Mouse (Mus musculus): ENCODE measurements at regions not wholly inside any gene's neighbourhood (a gene's known extent, or its start where the extent isn't known, plus 50 kb on each side); places are given as distances from the start of the nearest gene placed in this dataset.

GRCm38 (mm10) chr4:53951734-53952109 lies 125.9 kb downstream of the Tmem38b start:
- no peaks in the 10 kb centered on the region for H3K4me1 ChIP-seq (ENCODE audit: control insufficient read depth, insufficient read depth, low read length)
- no peaks in the 10 kb centered on the region for H3K27me3 ChIP-seq (replicated peaks; ENCODE audit: control insufficient read depth, insufficient read depth, low read length)
- H3K36me3 ChIP-seq (ENCODE audit: control insufficient read depth, insufficient read depth, low read length): no peaks in the 10 kb centered on the region
- H3K27ac ChIP-seq (ENCODE audit: low read length): peak overlapping the region; percentile 17; the same call in 1 of the 2 replicates
- H3K9ac ChIP-seq (ENCODE audit: low read depth, low read length): no peak overlapping the region
- 72% methylated on average over 5 of the region's 5 CpGs for WGBS
- no peaks in the 10 kb centered on the region for H3K9me3 ChIP-seq (ENCODE audit: control insufficient read depth, low read length)
- ATAC-seq: no peak
- H3K4me3 ChIP-seq (ENCODE audit: low read length): no peak overlapping the region
- no peak overlapping the region for H3K4me2 ChIP-seq (ENCODE audit: low read depth, low read length)

- no peaks in the 10 kb centered on the region for H3K4me1 ChIP-seq (ENCODE audit: control insufficient read depth, insufficient read depth, low read length)
- H3K9me3 ChIP-seq (ENCODE audit: control insufficient read depth, low read length): no peaks in the 10 kb centered on the region
- H3K4me2 ChIP-seq (ENCODE audit: low read depth, low read length): no peak overlapping the region
- no peaks in the 10 kb centered on the region for H3K27me3 ChIP-seq (replicated peaks; ENCODE audit: control insufficient read depth, insufficient read depth, low read length)
- H3K36me3 ChIP-seq (ENCODE audit: control insufficient read depth, insufficient read depth, low read length): no peaks in the 10 kb centered on the region
- H3K27ac ChIP-seq (ENCODE audit: low read length): no peak overlapping the region
- 11% methylated on average over 3 of the region's 3 CpGs for WGBS
- no peak for ATAC-seq
- no peak overlapping the region for H3K4me3 ChIP-seq (ENCODE audit: low read length)
- no peak overlapping the region for H3K9ac ChIP-seq (ENCODE audit: low read depth, low read length)
Observed at GRCm38 (mm10) chr4:53952288-53952687, 126.4 kb downstream of the Tmem38b start.

- H3K9ac ChIP-seq (ENCODE audit: low read depth, low read length): no peak overlapping the region
- WGBS: 81% methylated on average over 3 of the region's 3 CpGs
Observed at GRCm38 (mm10) chr4:53962458-53962857, 136.6 kb downstream of the Tmem38b start.

GRCm38 (mm10) chr4:53970461-53970860 lies 144.6 kb downstream of the Tmem38b start:
- Histone ChIP-seq H3K27me3 (replicated peaks; ENCODE audit: control insufficient read depth, insufficient read depth, low read length) (no peaks in the 10 kb centered on the region), H3K9ac (ENCODE audit: low read depth, low read length) (no peak overlapping the region), H3K4me2 (ENCODE audit: low read depth, low read length) (no peak overlapping the region), H3K36me3 (ENCODE audit: control insufficient read depth, insufficient read depth, low read length) (no peaks in the 10 kb centered on the region), H3K4me3 (ENCODE audit: low read length) (no peak overlapping the region), H3K4me1 (ENCODE audit: control insufficient read depth, insufficient read depth, low read length) (no peaks in the 10 kb centered on the region), H3K27ac (ENCODE audit: low read length) (no peak overlapping the region), H3K9me3 (ENCODE audit: control insufficient read depth, low read length) (no peaks in the 10 kb centered on the region; the same call in 1 of the 2 replicates)
- no peak for ATAC-seq

More at GRCm38 (mm10) chr4:53962458-53962857, 136.6 kb downstream of the Tmem38b start:
- no peak for ATAC-seq
- Histone ChIP-seq H3K27ac (ENCODE audit: low read length) (no peak overlapping the region), H3K4me1 (ENCODE audit: control insufficient read depth, insufficient read depth, low read length) (no peaks in the 10 kb centered on the region), H3K4me2 (ENCODE audit: low read depth, low read length) (no peak overlapping the region), H3K4me3 (ENCODE audit: low read length) (no peak overlapping the region), H3K36me3 (ENCODE audit: control insufficient read depth, insufficient read depth, low read length) (no peaks in the 10 kb centered on the region), H3K27me3 (replicated peaks; ENCODE audit: control insufficient read depth, insufficient read depth, low read length) (no peaks in the 10 kb centered on the region), H3K9me3 (ENCODE audit: control insufficient read depth, low read length) (no peaks in the 10 kb centered on the region)

GRCm38 (mm10) chr4:53970960-53971359 lies 145.1 kb downstream of the Tmem38b start:
- Histone ChIP-seq H3K4me3 (ENCODE audit: low read length) (no peak overlapping the region), H3K9me3 (ENCODE audit: control insufficient read depth, low read length) (no peaks in the 10 kb centered on the region; the same call in 1 of the 2 replicates), H3K27me3 (replicated peaks; ENCODE audit: control insufficient read depth, insufficient read depth, low read length) (no peaks in the 10 kb centered on the region), H3K9ac (ENCODE audit: low read depth, low read length) (no peak overlapping the region), H3K4me2 (ENCODE audit: low read depth, low read length) (no peak overlapping the region), H3K4me1 (ENCODE audit: control insufficient read depth, insufficient read depth, low read length) (no peaks in the 10 kb centered on the region), H3K27ac (ENCODE audit: low read length) (no peak overlapping the region), H3K36me3 (ENCODE audit: control insufficient read depth, insufficient read depth, low read length) (no peaks in the 10 kb centered on the region)
- WGBS: 94% methylated on average over 2 of the region's 2 CpGs
- no peak for ATAC-seq

GRCm38 (mm10) chr4:53976036-53976638 lies 150.3 kb downstream of the Tmem38b start:
- H3K27ac ChIP-seq (ENCODE audit: low read length): no peak overlapping the region
- no peaks in the 10 kb centered on the region for H3K9me3 ChIP-seq (ENCODE audit: control insufficient read depth, low read length)
- H3K9ac ChIP-seq (ENCODE audit: low read depth, low read length): no peak overlapping the region
- WGBS: 43% methylated on average over 12 of the region's 12 CpGs
- ATAC-seq: no peak
- no peaks in the 10 kb centered on the region for H3K36me3 ChIP-seq (ENCODE audit: control insufficient read depth, insufficient read depth, low read length)
- H3K27me3 ChIP-seq (replicated peaks; ENCODE audit: control insufficient read depth, insufficient read depth, low read length): no peaks in the 10 kb centered on the region
- no peaks in the 10 kb centered on the region for H3K4me1 ChIP-seq (ENCODE audit: control insufficient read depth, insufficient read depth, low read length)
- no peak overlapping the region for H3K4me3 ChIP-seq (ENCODE audit: low read length)
- H3K4me2 ChIP-seq (ENCODE audit: low read depth, low read length): no peak overlapping the region

GRCm38 (mm10) chr4:53986519-53987301 lies 160.9 kb downstream of the Tmem38b start:
- Histone ChIP-seq H3K36me3 (ENCODE audit: control insufficient read depth, insufficient read depth, low read length) (no peaks in the 10 kb centered on the region), H3K4me1 (ENCODE audit: control insufficient read depth, insufficient read depth, low read length) (no peaks in the 10 kb centered on the region), H3K9ac (ENCODE audit: low read depth, low read length) (no peak overlapping the region), H3K4me2 (ENCODE audit: low read depth, low read length) (no peak overlapping the region), H3K9me3 (ENCODE audit: control insufficient read depth, low read length) (no peaks in the 10 kb centered on the region), H3K4me3 (ENCODE audit: low read length) (no peak overlapping the region), H3K27me3 (replicated peaks; ENCODE audit: control insufficient read depth, insufficient read depth, low read length) (no peaks in the 10 kb centered on the region), H3K27ac (ENCODE audit: low read length) (no peak overlapping the region)
- 78% methylated on average over 8 of the region's 8 CpGs for WGBS
- no peak for ATAC-seq

- Histone ChIP-seq H3K4me2 (ENCODE audit: low read depth, low read length) (no peak overlapping the region), H3K9me3 (ENCODE audit: control insufficient read depth, low read length) (no peaks in the 10 kb centered on the region), H3K36me3 (ENCODE audit: control insufficient read depth, insufficient read depth, low read length) (no peaks in the 10 kb centered on the region), H3K27me3 (replicated peaks; ENCODE audit: control insufficient read depth, insufficient read depth, low read length) (no peaks in the 10 kb centered on the region), H3K9ac (ENCODE audit: low read depth, low read length) (no peak overlapping the region), H3K4me1 (ENCODE audit: control insufficient read depth, insufficient read depth, low read length) (no peaks in the 10 kb centered on the region), H3K4me3 (ENCODE audit: low read length) (no peak overlapping the region), H3K27ac (ENCODE audit: low read length) (no peak overlapping the region)
- no peak for ATAC-seq
- 81% methylated on average over 11 of the region's 11 CpGs for WGBS
Observed at GRCm38 (mm10) chr4:53987536-53987935, 161.7 kb downstream of the Tmem38b start.

GRCm38 (mm10) chr4:54021069-54021829 lies 195.4 kb downstream of the Tmem38b start:
- H3K4me2 ChIP-seq (ENCODE audit: low read depth, low read length): no peak overlapping the region
- no peak overlapping the region for H3K27ac ChIP-seq (ENCODE audit: low read length)
- H3K36me3 ChIP-seq (ENCODE audit: control insufficient read depth, insufficient read depth, low read length): no peaks in the 10 kb centered on the region
- H3K27me3 ChIP-seq (replicated peaks; ENCODE audit: control insufficient read depth, insufficient read depth, low read length): no peaks in the 10 kb centered on the region
- H3K4me1 ChIP-seq (ENCODE audit: control insufficient read depth, insufficient read depth, low read length): no peaks in the 10 kb centered on the region
- WGBS: 48% methylated on average over 12 of the region's 12 CpGs
- no peak overlapping the region for H3K9ac ChIP-seq (ENCODE audit: low read depth, low read length)
- H3K4me3 ChIP-seq (ENCODE audit: low read length): no peak overlapping the region
- ATAC-seq: no peak
- no peaks in the 10 kb centered on the region for H3K9me3 ChIP-seq (ENCODE audit: control insufficient read depth, low read length)
